In genomic region chrX:155262235-155262914, GRCm38 (mm10) we compare ENCODE assay signal across 8 mouse cellular contexts. TPM values are rescaled to one million over a fixed set of nuclear protein-coding genes. Genes with fewer than 3 reads are reported as not detected.
A peak's percentile ranks its signal among the peaks of the same experiment; 100 is the strongest.
DNase-seq lines count a peak whose midpoint lies in the region; ATAC-seq lines count a peak whose summit lies in the region.

TSS of gene Acot9 (plus strand) at chrX:155262443.

- peak; percentile 93 for DNase-seq in MEL-GATA-1-ER (ENCODE audit: extremely low read depth, low read depth)
- DNase-seq in cerebellum, adult 8-10 months, result peak; percentile 80
- DNase-seq in forelimb bud, embryonic 11.5 days (ENCODE audit: low read depth, low spot score), result peak; percentile 76
- peak; percentile 68 for DNase-seq in layer of hippocampus, adult 9-10 months (ENCODE audit: low spot score)
- DNase-seq in ovary, postnatal 10 days (ENCODE audit: low spot score), result peak; percentile 17
- DNase-seq in thymus, postnatal 10 days (ENCODE audit: low spot score in 2 of 2), result peak; percentile 88

- H3K4me2 ChIP-seq in lung, embryonic 16.5 days (ENCODE audit: low read depth, low read length), result peak within 1 kb of the TSS; percentile 45

- peak; percentile 98 to 99 for ATAC-seq in hematopoietic stem cell, adult 5-6 weeks (replicated peaks in 1 of 2; ENCODE audit: insufficient read depth in 1 of 2, low FRiP score in 2 of 2, low TSS enrichment in 1 of 2, low read depth in 1 of 2, poor library complexity in 2 of 2, severe bottlenecking in 2 of 2)
- ATAC-seq in lung, embryonic 16.5 days (ENCODE audit: low read depth), result peak; percentile 100

- no peaks in the 10 kb centered on the region for H3K9me3 ChIP-seq in lung, embryonic 16.5 days (ENCODE audit: control insufficient read depth, low read length)

- H3K27ac ChIP-seq in lung, embryonic 16.5 days (ENCODE audit: low read length), result peak within 1 kb of the TSS; percentile 85

- no peaks in the 10 kb centered on the region for H3K27me3 ChIP-seq in lung, embryonic 16.5 days (ENCODE audit: control insufficient read depth, insufficient read depth, low read depth, low read length)

- WGBS in lung, embryonic 16.5 days, result 26% methylated on average over 26 of the region's 37 CpGs

- peak within 1 kb of the TSS; percentile 73 for H3K9ac ChIP-seq in lung, embryonic 16.5 days (ENCODE audit: low read length)

- no peaks in the 10 kb centered on the region for H3K36me3 ChIP-seq in lung, embryonic 16.5 days (ENCODE audit: control insufficient read depth, insufficient read depth, low read length)

- H3K4me1 ChIP-seq in lung, embryonic 16.5 days (replicated peaks; ENCODE audit: control insufficient read depth, insufficient read depth, low read length), result no peaks in the 10 kb centered on the region

- peak within 1 kb of the TSS; percentile 66 for H3K4me3 ChIP-seq in lung, embryonic 16.5 days (ENCODE audit: low read length)

RNA-seq across cellular contexts. Expression of gene Acot9, which starts in this region (rescaled TPM):
- total RNA-seq in hematopoietic stem cell, adult 5-6 weeks (2017), result 32.4 and 40.9 TPM in 2 replicates
- 51.8 and 52.2 TPM in 2 replicates for polyA plus RNA-seq in lung, embryonic 16.5 days (2015; fragmentation: Nextera tagmentation; extraction: Ambion mirVana)

Comparison
In these comparisons a context has a peak if more than half of its experiments do, and no peak if none do; other contexts are left out.
1. Peak in every context shown above with its lines: DNase-seq, ATAC-seq, H3K4me3 ChIP-seq and H3K27ac ChIP-seq.
2. DNase-seq: peak in every context shown above with its lines; median percentile 93 in MEL-GATA-1-ER; 88 in thymus, postnatal 10 days; 80 in cerebellum, adult 8-10 months; 76 in forelimb bud, embryonic 11.5 days; 68 in layer of hippocampus, adult 9-10 months; 17 in ovary, postnatal 10 days.